Mouse (Mus musculus) G1E (cell line): ENCODE results near the gene Cabp4.

Experiments
- CTCF ChIP-seq: IDR thresholded peaks from 2 replicates; pipeline ENCODE4 v1.5.1; 2012; ENCODE audit warnings: low read depth, low read length, inconsistent platforms, mixed read lengths
- GATA1 ChIP-seq: IDR thresholded peaks from 2 replicates; pipeline ENCODE4 v1.6.1; 2012; ENCODE audit warnings: borderline replicate concordance, low read length, inconsistent platforms, mixed read lengths
- TAL1 ChIP-seq: conservative IDR thresholded peaks from 2 replicates; pipeline ENCODE4 v1.6.1; 2012; ENCODE audit warnings: low read depth, low read length, inconsistent platforms, mixed read lengths

DNA sequence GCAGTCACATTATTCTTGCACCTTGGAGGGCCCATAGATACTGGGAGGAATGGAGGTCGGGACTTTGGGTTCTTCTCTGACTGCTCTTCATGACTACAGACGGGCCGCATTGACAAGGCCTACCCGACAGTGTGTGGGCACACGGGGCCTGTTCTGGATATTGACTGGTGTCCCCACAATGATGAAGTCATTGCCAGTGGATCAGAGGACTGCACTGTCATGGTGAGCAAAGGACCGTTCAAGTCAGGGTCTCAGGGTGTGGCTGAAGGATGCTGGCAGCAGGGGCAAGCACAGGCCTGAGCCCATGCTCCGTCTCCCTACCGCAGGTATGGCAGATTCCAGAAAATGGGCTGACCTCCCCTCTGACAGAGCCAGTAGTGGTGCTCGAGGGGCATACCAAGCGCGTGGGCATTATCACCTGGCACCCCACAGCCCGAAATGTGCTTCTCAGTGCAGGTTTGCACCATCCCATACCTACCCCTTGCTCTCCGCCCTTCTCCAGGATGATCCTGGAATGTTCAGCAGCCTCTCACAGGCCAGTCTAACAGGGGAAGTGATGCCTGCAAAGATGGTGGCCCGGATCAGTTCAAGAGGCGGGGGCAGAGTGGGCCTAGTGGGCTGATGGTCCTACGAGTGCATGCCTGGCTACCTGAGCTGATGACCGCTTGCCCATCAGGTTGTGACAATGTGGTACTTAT, 6.1 kb upstream of the Cabp4 start:
- TF ChIP-seq CTCF (no peak), GATA1 (no peak), TAL1 (no peak)
